Mouse (Mus musculus): Measurements from ENCODE around the gene Cldn10.

DNA sequence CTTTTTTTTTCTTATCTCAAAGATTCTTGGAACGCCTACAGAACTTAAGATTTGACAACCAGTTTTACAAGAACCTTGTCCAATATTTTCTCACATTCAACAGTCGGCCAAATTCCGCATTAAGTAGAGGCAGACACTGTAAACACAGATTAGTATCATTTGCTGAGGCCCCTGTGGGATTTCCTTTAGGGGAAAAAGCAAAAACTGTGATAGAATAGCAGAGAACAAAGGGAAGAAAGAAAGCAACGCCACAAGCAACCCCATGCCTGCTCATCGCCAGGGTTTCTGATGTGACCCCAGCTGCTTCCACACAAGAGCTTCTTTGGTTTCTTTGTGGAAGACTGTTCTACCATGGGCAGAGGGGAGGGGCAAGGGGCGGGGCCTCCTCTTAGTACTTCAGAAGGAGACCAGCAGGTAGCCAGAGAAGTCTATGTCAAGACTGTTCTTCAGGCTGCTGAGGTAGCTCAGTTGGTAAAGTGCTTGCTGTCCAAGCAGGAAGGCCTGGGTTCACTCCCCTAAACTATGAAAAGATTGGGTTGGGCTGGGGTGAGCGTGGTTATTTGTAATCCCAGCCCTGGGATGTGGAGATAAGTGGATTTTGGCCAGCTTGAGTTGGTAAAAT is 39.7 kb downstream of the Cldn10 start:
- no peak for TF ChIP-seq POLR2A (IDR thresholded peaks at IDR 0.05; ENCODE audit: borderline replicate concordance, extremely low read depth, insufficient read depth, insufficient read length, poor library complexity, severe bottlenecking)
- no peak for TF ChIP-seq CTCF (IDR thresholded peaks at IDR 0.05; ENCODE audit: borderline replicate concordance, extremely low read depth, insufficient read depth, insufficient read length)

Measured in brain, embryonic 14.5 days (tissue).